9 mouse cellular contexts compared by ENCODE assay signal in the genomic region with DNA sequence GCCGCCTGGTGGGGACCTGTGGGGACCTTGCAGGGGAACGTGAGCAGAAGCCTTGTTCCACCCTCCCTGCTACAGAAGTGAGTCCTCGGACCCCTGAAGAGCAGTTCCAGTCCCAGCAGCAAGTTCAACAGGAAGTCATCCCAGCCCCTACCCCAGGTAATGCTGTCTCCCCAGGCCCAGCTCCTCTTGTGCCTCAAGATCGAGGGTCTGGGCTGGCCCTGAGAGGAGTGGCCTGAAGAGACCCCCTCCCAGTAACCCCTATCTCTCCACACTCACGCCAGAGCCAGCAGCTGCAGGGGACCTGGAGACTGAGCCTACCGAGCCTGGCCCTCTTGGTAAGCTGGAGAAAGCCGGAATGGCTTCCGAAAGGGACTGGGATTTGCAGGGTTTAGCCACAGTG. TPM values are rescaled to one million over a fixed set of nuclear protein-coding genes. Genes with fewer than 3 reads are reported as not detected.
"Had no signal": no experiment of that assay in that cellular context is flagged by ENCODE, and none has a peak within 500 bp of the region (broad histone marks: within the 10 kb centered on the region; RNA-seq: fewer than 3 reads in every experiment).

No protein-coding gene starts in this region.

- H3K4me2 ChIP-seq: kidney, embryonic 15.5 days had no signal

- H3K9me3 ChIP-seq: kidney, embryonic 15.5 days had no signal

- H3K27me3 ChIP-seq: kidney, embryonic 15.5 days had no signal

- H3K9ac ChIP-seq: kidney, embryonic 15.5 days; liver, embryonic 14.5 days had no signal

- H3K27ac ChIP-seq: kidney, embryonic 15.5 days; liver, embryonic 14.5 days had no signal

- DNase-seq: kidney, postnatal 14 days; lung, adult 18-20 months; midbrain, embryonic 14.5 days; right cerebral cortex, postnatal 14 days; thymus, postnatal 36 days had no signal

- H3K4me3 ChIP-seq: kidney, embryonic 15.5 days had no signal

RNA-seq across cellular contexts. Expression of a gene that starts 3.9 kb away (rescaled TPM):
- total RNA-seq: megakaryocyte progenitor cell, adult 5-6 weeks; monocyte, adult 5-6 weeks had no signal
